Mouse (Mus musculus) T-helper 17 cell (primary cell): ENCODE data around the gene Pklr.

Source experiments
- in situ Hi-C, 2 experiments: fragments of 300-600 bp; cut with MboI, MseI; formaldehyde crosslinking; loops; 1 replicate in 1 of 2; 2 replicates in 1 of 2; pipeline ENCODE4 v1.15.1; 2025; ENCODE audit warnings: high pct_unique_total_duplicates in 2 of 2

Pklr gene

GRCm38 (mm10) chr3:89163123-89163522 is 27.2 kb downstream of the Pklr start:
- in situ Hi-C loops, result no loop called here

- in situ Hi-C loops, result no loop called here
Measured at GRCm38 (mm10) chr3:89163643-89164245, 27.8 kb downstream of the Pklr start.

- in situ Hi-C loops, result no loop called here
Measured at GRCm38 (mm10) chr3:89164506-89165267, 28.7 kb downstream of the Pklr start, which contains the start of gene Clk2. TSS of gene Clk2 (plus strand) at chr3:89164795.

DNA sequence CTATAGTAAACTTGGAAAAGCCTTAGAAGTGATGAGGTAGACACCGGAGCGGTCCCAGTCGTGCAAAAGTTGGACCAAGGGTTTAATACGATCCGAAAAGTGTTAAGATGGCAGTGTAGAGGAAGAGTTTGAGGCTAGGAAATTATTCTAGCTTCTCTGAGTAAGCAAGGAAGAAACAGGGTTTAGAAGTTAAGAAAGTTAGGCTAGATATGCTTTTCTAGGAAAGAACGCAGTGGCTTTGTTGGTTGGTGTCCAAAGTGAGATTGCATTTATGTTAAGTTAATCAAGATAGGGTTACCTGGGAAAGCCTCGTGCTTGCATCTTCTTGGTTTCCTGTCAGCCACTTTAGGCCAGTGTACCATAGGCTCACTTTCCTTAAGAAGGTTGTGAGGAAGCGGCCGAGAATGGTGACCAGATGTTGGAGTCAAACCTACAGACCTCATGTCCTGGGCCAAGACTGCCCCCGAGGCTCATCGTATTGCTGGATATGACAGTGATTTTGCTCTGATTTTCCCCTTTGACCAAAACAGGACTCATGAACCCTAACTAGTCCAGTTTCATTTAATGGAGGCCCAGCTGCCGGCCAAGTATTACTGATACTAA is 29.4 kb downstream of the Pklr start:
- in situ Hi-C loops, result no loop called here

GRCm38 (mm10) chr3:89166945-89167344 is 31.0 kb downstream of the Pklr start:
- in situ Hi-C loops, result no loop called here

DNA sequence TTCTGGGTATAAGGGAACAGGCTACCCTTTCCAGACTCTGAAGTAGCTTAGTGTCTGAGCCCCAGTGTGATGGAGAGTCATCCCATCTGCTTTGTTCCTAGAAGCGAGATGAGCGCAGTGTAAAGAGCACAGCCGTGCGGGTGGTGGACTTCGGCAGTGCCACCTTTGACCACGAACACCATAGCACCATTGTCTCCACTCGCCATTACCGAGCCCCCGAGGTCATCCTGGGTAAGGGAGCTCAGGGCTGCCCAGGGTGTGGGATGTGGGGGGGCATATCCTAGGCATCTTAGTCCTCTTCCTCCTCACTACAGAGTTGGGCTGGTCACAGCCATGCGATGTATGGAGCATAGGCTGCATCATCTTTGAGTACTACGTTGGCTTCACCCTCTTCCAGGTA is 38.9 kb downstream of the Pklr start:
- in situ Hi-C loops, result no loop called here

DNA sequence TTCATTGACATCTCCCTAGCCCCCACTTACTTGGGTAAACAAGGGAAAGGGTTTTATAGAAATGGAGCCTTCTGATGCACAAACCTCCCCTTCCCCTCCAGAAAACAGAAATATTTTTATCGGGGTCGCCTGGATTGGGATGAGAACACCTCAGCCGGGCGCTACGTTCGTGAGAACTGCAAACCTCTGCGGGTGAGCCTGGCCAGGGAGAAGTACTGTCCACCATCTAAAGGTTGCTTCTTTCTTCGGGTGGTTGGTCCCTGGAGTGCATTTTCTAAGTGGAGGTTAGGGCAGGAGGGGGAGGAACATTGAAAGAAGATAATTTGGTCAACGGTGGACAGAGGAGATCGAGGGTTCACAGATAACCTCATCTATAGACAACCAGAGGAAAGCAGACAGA is 39.6 kb downstream of the Pklr start:
- in situ Hi-C loops, result no loop called here

- in situ Hi-C loops, result no loop called here
Measured at GRCm38 (mm10) chr3:89176421-89176820, 40.5 kb downstream of the Pklr start.

DNA sequence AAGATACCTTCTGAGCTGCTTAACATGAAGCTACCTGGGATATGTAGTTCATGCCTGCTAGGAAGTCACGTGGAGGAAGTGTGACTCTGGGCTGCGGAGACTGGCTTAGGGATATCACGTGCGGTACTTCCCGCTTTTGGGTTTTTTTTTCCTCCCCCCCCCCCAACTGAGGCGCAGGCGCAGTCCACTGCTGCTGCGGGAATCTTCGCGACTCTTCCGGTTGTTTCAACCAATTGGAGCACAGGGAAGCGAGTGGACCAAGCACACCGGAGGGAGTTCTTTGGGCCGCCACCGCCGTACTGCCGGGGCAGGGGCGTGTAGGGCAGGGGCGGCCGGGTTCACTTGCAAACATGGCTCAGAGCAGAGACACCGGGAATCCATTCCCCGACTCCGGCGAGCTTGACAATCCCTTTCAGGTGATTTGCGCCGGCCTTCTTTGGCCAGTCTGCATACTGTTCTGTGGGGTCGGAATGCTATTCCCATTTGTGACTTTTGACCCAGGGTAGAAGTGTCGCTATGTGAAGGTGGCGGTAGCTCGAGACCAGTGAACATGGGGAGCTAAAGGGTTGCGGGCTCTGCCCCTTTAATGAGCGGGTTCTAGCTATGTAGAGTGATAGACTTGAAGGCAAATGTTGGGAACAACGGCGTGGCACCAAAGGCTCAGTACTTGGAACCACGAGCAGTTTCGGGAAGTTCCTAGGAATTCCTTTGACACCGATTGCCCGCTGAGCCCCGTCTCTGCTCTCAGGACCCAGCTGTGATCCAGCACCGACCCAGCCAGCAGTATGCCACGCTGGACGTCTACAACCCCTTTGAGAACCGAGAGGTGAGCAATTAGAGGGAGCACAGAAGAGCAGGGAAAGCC is 41.5 kb downstream of the Pklr start, which contains the start of gene Scamp3:
Gene Scamp3 (plus strand): TSS at position 232 of the 865 bp plus-strand sequence.
- in situ Hi-C loops, result no loop called here

DNA sequence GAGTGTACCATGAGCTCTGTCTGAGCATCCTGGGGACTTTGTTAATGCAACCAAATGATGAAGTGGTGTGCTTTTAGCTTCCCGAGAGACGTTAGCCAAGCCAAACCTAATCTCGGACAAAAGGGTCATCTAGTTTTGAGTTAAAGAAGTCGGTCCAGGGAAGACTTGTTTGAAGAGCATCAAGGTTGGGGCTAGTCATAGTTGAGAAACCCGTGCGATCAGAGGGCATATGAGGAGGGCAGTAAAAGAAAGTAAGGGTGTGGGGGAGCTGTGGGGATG is 42.1 kb downstream of the Pklr start:
- in situ Hi-C loops, result no loop called here

- in situ Hi-C loops, result no loop called here
Measured at GRCm38 (mm10) chr3:89179056-89179455, 43.1 kb downstream of the Pklr start.

- in situ Hi-C loops, result no loop called here
Measured at GRCm38 (mm10) chr3:89181749-89182500, 46.0 kb downstream of the Pklr start.

DNA sequence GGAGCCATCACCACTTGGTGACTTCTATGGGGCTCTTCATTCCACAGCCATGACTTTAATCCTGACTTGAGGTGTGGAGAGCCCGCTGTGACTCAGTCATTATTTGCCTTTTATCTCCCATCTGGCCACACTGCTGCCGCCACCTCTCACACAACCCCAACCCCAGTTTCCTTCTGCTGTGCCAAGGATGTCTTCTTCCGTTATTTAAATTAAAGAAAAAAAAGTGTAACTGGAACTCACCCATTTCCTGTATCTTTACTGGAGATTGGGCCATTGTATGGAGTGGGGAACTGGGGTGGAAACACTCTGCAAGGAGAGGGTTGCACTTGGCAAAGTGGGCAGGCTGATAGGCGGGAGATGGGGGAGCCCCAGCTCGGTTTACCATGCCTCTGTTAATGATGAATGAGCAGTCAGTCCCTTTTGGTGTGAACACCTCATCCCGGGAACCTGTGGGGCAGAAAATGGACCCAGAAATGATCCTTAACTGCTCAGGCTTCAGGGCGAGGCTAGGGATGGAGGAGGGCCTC is 46.7 kb downstream of the Pklr start:
- in situ Hi-C loops, result no loop called here

- in situ Hi-C loops, result no loop called here
Measured at GRCm38 (mm10) chr3:89183058-89183958, 47.4 kb downstream of the Pklr start, which contains the start of gene Fam189b. TSS of gene Fam189b (plus strand) at chr3:89183143.

GRCm38 (mm10) chr3:89183959-89184315 is 48.0 kb downstream of the Pklr start:
- in situ Hi-C loops, result no loop called here

- in situ Hi-C loops, result no loop called here
Measured at GRCm38 (mm10) chr3:89187197-89187596, 51.3 kb downstream of the Pklr start.

DNA sequence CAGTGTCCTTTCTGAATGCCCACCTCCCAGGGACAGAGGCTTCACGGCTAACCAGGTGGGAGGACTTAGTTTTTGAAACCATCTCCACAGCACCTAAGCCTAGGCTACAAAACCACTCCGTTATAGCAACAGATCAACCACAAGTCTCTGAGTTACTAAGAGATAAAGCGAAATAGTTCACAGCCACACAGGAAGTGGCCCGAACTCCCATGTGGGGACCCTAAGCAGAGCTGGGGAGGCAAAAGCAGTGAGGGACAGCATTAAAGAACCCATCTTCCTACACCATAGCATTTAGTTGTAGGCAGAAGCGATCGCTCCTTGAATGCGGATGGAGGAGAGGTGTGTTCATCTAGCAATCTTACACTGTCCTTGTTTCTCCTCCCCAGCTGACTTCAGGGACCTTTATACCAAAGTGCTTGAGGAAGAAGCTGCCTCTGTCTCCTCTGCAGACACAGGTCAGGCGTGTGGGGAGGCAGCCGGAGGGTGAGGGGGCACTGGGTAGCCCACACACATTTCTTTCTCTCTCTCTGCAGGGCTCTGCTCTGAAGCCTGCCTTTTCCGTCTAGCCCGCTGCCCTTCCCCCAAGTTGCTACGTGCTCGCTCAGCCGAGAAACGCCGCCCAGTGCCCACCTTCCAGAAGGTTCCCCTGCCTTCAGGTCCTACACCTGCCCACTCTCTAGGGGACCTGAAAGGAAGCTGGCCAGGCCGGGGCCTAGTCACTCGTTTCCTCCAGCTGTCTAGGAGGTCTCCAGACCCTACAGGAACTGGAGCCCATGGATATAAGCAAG is 51.9 kb downstream of the Pklr start:
- in situ Hi-C loops, result no loop called here

- in situ Hi-C loops, result no loop called here
Measured at GRCm38 (mm10) chr3:89188478-89188875, 52.5 kb downstream of the Pklr start.

DNA sequence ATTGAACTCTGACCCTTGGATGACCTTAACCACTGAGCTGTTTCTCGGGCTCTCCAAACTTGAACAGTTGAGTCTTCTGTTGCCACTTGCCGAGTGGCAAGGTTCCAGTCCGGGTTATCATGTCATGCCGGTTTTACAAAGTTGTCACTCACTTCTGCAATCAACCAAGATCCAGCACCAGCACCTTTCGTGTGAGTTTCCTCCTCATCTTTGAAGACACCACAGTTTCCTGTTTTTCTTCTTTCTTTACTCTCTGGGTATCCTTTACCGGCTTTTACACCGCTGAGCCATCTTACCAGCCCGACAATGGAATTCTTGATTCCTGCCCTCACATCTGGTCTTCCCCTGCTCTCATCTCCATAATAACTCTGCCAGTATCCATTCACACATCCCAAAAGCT is 54.5 kb downstream of the Pklr start:
- in situ Hi-C loops, result no loop called here
